Mouse (Mus musculus) myocyte (in vitro differentiated cells): ENCODE results near the gene Sh3rf3.

Experiments used
- CEBPB ChIP-seq: IDR thresholded peaks from 2 replicates; pipeline ENCODE4 v1.6.1; 2011; ENCODE audit warnings: mild to moderate bottlenecking, moderate library complexity; ENCODE audit not compliant: poor library complexity, insufficient read depth, severe bottlenecking
- E2F4 ChIP-seq: IDR thresholded peaks from one replicate; pipeline ENCODE4 v1.6.1; 2011; ENCODE audit warnings: mild to moderate bottlenecking, control low read depth, moderate library complexity; ENCODE audit not compliant: insufficient read depth
- MAX ChIP-seq: IDR thresholded peaks from one replicate; pipeline ENCODE4 v1.6.1; 2011; ENCODE audit warnings: low read depth, mild to moderate bottlenecking, control low read depth
- MYOD1 ChIP-seq, 3 experiments: IDR thresholded peaks; one replicate each; pipeline ENCODE4 v1.6.1; 2011; ENCODE audit warnings: control low read depth in 2 of 3, low read depth in 2 of 3, mild to moderate bottlenecking in 2 of 3, moderate library complexity in 1 of 3; ENCODE audit not compliant: insufficient read length in 2 of 3, control insufficient read depth in 1 of 3
- MYOG ChIP-seq, 3 experiments: IDR thresholded peaks; one replicate each; pipeline ENCODE4 v1.6.1; 2011; ENCODE audit warnings: control low read depth in 2 of 3, low read depth in 2 of 3, mild to moderate bottlenecking in 2 of 3; ENCODE audit not compliant: insufficient read length in 2 of 3, control insufficient read depth in 1 of 3, insufficient read depth in 1 of 3
- POLR2A ChIP-seq: IDR thresholded peaks from one replicate; pipeline ENCODE4 v1.6.1; 2011; ENCODE audit warnings: low read depth, mild to moderate bottlenecking, control low read depth, moderate library complexity; ENCODE audit not compliant: insufficient read length
- POLR2AphosphoS2 ChIP-seq: IDR thresholded peaks from one replicate; pipeline ENCODE4 v1.6.1; 2011; ENCODE audit warnings: low read depth, control low read depth; ENCODE audit not compliant: insufficient read length
- REST ChIP-seq: IDR thresholded peaks from one replicate; pipeline ENCODE4 v1.6.1; 2011; ENCODE audit warnings: mild to moderate bottlenecking, control low read depth, moderate library complexity; ENCODE audit not compliant: insufficient read depth, insufficient read length
- SRF ChIP-seq: IDR thresholded peaks from one replicate; pipeline ENCODE4 v1.6.1; 2011; ENCODE audit warnings: low read depth; ENCODE audit not compliant: control insufficient read depth, insufficient read length
- TCF12 ChIP-seq: IDR thresholded peaks from one replicate; pipeline ENCODE4 v1.6.1; 2011; ENCODE audit warnings: mild to moderate bottlenecking, control low read depth; ENCODE audit not compliant: poor library complexity, insufficient read depth, severe bottlenecking
- TCF3 ChIP-seq: IDR thresholded peaks from one replicate; pipeline ENCODE4 v1.6.1; 2011; ENCODE audit warnings: low read depth, control low read depth; ENCODE audit not compliant: insufficient read length
- USF1 ChIP-seq: IDR thresholded peaks from one replicate; pipeline ENCODE4 v1.6.1; 2011; ENCODE audit warnings: low read depth, mild to moderate bottlenecking, control low read depth, moderate library complexity

DNA sequence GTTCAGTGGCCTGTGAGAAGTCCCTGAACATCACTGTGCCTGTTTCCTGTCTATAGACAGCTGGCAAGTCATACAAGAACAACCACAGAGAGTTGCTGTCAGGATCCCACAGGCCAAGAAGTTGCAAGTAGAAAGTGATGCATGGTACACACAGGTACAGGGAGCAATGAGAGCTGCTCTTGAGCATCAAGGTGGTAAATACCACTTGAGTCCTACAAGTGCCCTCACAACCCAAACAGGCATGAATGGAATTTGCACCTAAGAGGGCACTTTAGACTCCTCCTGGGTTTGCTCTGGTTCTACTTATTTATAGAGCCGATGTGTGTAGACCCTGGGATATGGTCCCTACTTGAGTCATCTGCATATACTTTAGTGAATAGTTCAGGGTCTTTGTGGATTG is 159.0 kb downstream of the Sh3rf3 start:
- no peak for TF ChIP-seq POLR2A
- TF ChIP-seq CEBPB, result no peak
- TF ChIP-seq TCF12, result no peak
- no peak for TF ChIP-seq TCF3
- TF ChIP-seq USF1, result no peak
- no peak for TF ChIP-seq POLR2AphosphoS2
- TF ChIP-seq MYOD1 (IDR thresholded peaks at IDR 0.05; ENCODE audit: control insufficient read depth in 1 of 3, insufficient read length in 2 of 3, low read depth in 2 of 3), result no peak
- TF ChIP-seq MYOG (IDR thresholded peaks at IDR 0.05; ENCODE audit: control insufficient read depth in 1 of 3, insufficient read depth in 1 of 3, insufficient read length in 2 of 3, low read depth in 2 of 3), result no peak
- TF ChIP-seq MAX, result no peak
- no peak for TF ChIP-seq E2F4
- no peak for TF ChIP-seq SRF
- TF ChIP-seq REST, result no peak
